Mouse (Mus musculus) lung, postnatal 25 days (tissue): Measurements from ENCODE around the gene Slc17a4.
A peak's percentile ranks its signal among the peaks of the same experiment; 100 is the strongest.

Experiments used
- DNase-seq: peaks from one replicate; pipeline ENCODE4 v3.0.0; 2022; ENCODE audit warnings: low spot score

Slc17a4 gene

DNA sequence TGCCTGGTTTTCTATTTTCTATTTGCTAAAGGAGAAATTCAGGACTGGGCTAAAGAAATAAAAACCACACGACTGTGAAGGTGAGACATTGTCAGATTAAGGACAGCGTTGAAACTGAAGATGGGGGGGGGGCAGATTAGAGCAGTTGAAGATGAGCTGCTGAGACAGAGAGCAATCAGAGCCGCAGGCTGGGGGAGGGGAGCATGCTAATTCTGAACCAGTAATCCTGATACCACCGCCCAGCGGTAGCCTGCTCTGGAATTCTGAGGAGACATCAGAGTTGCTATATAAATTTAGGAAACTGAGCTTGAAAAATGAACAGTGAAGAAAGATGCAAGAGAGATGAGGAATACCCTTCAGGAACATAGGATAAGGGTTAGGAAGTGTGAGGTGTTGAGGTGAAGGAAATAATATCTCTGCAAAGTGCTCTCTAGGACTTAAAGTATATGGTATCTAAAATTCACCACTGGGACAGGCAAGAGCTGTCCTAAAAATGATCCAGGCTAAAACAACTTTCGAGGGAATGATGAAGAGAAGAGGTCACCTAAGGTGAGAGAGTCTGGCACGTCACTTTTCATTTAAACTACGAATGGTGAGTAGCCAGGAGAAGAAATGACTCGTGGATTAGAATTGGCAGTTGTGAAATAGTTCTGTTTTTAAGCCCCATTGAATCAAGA lies 22.1 kb downstream of the Slc17a4 start:
- no peak for DNase-seq

DNA sequence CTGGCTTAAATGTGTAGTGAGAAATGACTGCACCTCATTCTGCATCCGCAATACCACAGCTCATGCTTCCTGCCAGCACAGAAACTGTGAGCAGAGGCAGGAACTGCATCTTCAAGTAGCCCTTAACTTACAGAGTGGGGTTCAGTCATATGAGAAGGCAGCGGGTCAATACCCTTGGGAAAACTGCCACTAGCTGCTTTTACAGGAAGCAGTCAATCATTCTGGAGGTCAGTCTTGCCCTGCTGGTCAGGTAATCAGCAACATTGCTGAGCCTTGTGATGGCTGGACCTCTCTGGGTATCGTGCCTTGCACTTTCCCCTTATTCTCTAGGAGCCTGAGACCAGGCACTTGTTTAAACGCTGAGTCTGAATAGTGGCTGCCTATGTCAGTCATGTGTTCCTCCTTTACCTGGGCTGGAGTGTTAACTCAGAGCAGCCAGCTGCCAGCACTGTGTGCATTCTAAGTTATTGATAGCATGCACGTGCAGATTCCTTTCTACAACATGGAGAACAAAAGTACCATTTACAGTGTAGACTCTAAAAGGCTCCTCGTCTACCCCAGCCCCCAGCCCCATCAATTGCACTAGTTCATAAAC lies 25.7 kb downstream of the Slc17a4 start:
- no peak for DNase-seq

DNA sequence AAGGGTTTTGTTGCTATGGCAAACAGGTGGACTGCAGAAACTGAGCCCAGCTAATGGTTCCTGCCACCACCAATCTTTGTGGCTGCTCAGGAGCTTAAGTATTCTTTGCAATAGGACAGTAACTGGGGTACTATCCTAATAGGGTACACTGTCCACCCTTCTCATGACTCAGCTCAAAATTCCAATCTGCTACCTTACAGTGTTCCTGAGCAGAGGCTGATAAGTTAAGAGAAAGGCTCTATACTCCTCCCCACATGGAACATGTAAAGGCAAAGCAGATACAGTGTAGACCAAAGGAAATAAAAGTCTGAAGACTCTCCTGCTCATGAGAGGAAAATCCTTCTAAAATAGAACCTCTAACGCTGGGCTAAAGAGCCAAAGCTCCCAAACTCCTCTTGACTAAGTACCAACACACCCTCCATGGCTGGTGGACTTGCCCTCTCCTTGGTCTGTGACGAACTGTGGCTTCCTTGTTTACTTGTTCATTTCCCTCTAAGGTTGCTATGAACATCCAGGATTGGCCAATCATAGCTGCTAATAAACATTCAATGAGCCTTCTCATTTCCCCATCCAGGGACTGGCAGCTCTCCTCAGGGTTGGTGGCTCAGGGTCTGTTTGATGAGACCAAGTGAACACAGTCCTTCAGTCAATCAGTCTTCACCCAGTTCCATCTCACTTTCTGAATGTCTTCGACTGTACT lies 27.6 kb downstream of the Slc17a4 start:
- DNase-seq: no peak

DNA sequence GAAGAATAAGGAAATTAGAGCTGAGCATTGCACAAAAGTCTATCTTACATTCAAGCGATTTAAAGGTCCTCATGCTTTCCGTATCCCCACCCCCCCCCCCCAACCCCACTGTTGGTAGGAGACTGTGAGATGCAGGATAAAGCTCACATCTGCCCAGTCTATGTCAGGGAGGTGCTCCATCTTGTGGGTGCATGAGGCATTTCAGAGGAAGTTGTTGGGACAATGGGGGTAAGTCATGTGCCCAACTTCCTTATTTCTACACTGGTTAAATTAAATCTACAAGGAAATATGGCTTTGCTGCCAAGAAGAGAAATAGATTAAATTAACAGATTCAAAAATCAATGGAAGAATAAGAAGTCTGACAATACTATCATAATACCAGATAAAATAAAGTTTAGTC lies 29.3 kb downstream of the Slc17a4 start:
- DNase-seq: peak; percentile 10

DNA sequence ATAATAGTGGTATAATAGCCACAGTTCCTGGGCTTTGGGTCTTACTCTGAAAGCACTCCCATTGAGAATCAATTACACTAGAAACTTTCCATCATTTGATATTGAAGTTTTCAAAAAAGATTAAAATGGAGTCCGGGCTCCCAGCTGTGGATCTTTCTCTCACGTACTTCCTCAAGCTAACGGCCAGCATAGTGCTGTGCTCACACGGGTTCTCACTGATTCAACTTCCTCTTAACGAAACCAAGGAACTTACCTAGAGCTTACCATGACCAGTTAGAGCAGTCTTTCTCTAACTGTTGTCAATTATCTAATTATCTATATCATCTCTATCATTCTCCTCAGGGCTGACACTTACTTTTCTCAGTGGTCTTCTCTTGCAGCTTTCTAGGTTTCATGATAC lies 35.2 kb downstream of the Slc17a4 start:
- no peak for DNase-seq

DNA sequence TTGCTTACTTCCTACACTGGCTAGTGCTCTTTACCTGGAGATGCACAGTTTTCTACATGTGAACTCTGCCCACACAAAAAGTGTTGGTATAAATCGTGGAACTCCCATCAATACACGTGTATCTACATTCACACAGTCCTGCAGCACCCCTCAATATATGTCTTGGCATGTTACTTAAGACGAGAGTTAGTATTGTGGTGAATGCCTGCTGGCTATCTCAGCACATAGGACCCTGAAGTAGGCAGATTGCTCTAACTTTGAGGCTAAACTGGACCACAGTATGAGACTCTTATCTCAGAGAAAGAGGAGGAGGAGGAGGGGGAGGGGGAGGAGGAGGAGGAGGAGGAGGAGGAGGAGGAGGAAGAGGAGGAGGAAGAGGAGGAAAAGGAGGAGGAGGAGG lies 35.7 kb downstream of the Slc17a4 start:
- DNase-seq: no peak

DNA sequence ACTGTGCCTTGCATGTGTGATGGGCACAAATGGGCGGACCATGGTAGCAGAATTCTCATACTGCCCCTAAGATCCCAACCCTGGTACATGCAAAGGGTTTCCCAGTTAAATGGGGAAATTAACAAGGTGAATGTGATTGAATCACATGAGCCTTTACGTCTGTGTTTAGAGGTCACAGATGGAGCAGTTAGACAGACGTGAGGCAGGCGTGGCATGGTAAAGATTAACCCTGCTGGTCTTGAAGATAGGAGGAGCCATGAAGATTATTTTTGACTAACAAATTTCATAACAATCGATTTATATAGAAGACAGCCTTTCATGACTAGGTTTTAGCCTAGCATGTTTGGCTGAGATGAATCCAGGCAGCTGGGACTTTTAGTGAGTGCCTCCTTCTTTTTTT lies 41.7 kb downstream of the Slc17a4 start:
- DNase-seq: no peak

DNA sequence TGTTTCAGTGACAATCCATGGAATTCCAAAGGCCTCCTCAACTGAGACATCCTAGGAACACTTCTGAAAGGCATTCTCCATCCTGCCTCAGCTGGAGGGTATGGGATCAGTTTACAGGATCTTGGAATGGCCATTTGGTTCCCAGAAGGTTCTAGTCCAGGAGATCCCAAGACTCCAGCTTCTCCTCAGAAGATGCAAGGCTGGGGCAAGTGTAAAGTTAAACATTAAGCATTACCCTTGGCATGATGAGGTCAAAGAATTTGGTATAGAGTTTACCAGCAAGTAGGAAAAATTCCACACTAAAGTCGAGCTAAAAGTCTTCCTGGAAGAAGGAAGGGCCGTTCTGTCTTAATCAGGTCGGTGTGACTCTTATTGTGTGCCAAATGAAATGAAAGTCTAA lies 44.8 kb downstream of the Slc17a4 start:
- no peak for DNase-seq

DNA sequence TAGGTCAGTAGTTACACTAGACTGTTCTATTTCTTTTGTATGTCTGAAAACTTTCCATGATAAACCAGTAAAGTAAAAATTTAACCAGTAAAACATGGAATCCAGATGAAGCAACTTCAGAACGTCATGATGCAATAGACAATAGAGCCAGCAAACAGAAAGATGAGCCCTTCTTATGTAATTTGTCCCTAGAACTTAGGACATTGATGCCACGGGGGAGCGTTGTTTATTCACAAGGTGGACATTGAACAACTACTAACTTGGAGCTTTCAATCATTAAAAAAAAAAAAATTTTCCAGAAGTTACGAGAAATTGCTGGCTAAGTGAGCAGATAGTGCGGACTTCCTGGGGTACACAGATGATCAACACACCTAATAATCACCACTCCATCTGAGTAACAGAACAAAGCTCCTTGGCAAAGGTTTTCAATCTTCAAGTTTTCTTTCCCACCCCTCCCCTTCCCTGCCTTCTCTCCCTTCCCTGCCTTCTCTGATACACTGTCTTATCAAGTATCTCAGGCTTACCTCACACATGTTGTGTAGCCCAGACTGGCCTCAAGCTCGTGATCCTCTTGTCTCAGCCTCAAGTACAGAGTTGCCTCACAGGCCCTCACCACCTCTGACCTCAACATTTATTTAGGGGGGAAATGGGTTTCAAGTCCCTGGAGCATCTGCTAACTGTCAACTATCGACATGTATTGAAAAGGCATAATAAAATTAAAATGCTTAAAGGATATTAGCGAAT lies 45.8 kb downstream of the Slc17a4 start:
- no peak for DNase-seq

DNA sequence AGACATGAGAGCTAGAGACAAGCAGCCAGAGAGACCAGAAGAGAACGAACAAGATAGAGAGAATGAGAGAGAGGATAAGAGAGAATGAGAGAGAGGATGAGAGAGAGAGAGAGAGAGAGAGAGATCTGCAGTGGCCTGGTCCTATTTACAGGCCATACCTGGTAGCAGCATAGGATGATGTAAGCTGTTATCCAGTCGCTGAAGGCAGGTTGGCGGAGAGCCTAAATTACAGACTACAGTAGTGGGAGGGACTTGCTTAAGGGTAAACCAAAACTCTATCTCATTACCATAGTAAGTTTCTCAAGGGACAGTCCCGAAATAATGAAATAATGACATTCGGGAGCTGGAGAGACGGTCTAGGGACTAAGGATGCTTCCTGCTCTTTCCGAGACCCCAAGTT lies 47.4 kb downstream of the Slc17a4 start, which contains the start of gene Slc17a1:
Gene Slc17a1 (plus strand): TSS at position 346 of the 400 bp plus-strand sequence.
- DNase-seq: no peak

DNA sequence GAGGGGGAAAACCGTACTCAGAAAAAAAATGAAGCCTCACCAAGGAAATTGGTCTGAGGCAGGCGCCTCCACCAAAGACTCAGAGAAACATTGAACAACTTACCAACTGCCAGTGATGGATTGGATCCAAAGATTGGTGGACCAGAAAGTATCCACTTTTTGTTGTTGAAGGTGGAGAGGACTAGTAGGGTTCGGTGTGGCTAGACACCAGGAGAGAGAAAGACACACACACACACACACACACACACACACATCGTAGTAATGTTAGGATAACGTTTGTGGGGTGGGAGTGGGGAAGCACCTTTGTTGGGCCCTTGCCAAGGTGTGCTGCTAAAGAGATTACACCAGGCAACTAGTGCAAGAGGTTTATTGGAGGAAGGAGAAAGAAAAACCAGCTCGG lies 47.8 kb downstream of the Slc17a4 start:
- DNase-seq: no peak

DNA sequence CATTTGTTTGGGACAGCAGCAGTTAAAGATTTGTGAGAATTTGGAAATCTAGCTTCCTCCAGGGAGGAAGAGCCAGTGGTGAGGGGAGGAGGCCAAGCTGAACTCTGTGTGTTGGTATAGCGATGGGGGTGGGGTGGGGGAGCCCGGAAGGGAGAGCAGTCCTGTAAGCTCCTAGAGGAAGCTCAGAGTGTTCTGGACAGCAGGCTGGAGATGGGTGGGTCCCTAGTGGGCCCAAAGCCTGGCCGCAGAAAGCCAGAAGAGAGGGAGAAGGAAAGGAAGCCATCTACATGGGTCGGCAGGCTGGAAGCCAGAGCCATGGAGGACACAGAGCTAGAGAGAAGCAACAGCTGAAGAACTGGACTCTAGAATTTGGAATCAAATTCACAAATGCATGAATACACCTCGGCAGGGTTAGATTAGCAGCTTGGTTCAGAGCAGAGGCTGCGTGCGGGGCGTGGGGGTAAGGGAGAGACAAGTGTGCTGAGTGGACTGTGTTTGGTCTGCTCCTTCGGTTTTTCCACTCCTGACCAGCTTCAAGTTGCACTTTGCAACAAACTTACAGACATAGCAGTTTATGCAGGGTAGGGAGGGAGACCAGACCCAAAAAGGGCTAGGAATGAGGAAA lies 48.6 kb downstream of the Slc17a4 start:
- no peak for DNase-seq

DNA sequence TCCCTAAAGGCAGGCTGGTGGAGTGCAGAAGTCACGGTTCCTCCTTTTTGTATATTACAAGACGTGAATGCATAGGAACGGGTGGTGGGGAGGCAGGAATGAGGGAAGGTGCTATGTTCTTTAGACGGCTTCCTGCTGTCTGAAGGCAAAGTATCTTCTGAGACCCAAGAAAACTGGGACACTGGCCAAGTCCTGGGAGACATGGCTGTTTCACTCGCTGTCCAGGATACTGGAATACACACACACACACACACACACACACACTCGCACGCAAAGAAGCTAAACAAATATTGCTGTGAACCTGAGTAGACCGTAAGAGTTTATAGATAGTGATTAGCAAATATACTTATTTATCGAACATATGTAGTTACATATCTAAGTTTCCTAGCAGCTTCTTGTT lies 50.1 kb downstream of the Slc17a4 start:
- peak; percentile 4 for DNase-seq

DNA sequence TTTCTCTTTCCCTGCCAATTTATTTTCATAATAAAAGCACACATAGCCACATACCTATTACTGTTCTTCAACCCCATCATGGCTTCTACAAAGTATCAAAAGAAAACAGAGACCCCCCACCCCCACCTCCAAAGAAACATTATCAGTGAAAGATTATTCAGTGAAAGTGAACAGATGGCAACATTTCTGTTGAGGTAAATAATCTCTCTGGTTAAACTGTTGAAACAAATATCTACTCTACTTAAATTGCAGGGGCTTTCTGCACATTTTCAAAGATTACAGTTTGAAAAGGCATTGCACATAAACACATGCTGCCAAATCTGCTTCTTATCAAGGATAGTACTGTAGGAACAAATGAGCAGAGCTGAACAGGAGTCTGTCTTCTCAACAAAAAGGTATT lies 53.0 kb downstream of the Slc17a4 start:
- DNase-seq: no peak

DNA sequence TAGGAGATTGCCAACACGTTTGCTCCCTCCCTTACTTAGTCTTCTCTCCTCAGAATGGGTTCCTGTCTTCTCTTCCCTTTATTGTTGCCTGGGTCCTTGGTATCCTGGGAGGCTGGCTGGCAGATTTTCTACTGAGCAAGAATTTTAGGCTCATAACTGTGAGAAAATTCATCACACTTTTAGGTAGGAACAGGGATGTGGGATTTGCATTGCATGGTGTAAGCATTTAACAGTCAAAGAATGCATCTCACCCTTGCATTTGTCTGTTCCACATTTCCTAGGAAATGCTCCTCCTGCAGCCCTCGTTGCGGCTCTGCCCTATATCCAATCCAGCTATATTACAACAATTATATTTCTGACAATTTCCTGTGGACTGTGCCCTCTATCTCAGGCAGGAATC lies 58.4 kb downstream of the Slc17a4 start:
- no peak for DNase-seq

DNA sequence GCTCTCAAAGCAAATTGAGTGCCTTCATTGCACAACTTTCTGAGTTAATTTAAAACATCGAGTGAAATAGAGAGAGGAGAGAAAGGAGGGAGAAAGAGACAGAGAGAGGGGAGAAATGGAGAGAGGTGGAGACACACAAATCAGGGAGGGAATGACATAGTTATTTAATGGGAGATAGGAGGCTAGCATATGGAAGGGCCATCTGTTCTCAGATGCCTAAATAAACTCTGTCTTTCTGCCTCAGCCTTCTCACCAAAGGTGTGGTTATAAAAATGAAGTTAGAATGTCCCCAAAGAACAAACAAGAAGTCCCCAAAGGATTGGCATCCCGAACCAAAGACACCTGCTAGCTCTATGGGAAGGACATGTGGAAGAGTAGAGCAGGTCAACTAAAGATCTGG lies 65.5 kb downstream of the Slc17a4 start:
- no peak for DNase-seq
